In genomic region chr7:132880276-132880675, GRCm38 (mm10) we compare ENCODE assay signal across 31 mouse cellular contexts.
"Had no signal": no experiment of that assay in that cellular context is flagged by ENCODE, and none has a peak within 500 bp of the region (broad histone marks: within the 10 kb centered on the region; RNA-seq: fewer than 3 reads in every experiment).

No protein-coding gene starts in this region.

- H3K4me1 ChIP-seq: heart, embryonic 15.5 days; hindbrain, embryonic 10.5 days; hindbrain, embryonic 12.5 days; hindbrain, embryonic 13.5 days; hindbrain, embryonic 15.5 days; intestine, embryonic 15.5 days had no signal

- DNase-seq: heart, postnatal 10 days; heart, postnatal 14 days; heart, postnatal 36 days; heart, postnatal 4 days; kidney, adult 11 months; kidney, adult 18-20 months; kidney, adult 2 months; kidney, adult 8-10 months; kidney, adult 9 months; kidney, postnatal 10 days; kidney, postnatal 14 days; kidney, postnatal 25 days; kidney, postnatal 36 days; kidney, postnatal 4 days; layer of hippocampus, adult 9-11 months; layer of hippocampus, postnatal 36 days had no signal

- H3K9me3 ChIP-seq: heart, embryonic 10.5 days; heart, embryonic 12.5 days; heart, embryonic 13.5 days; heart, embryonic 15.5 days; hindbrain, embryonic 10.5 days; hindbrain, embryonic 12.5 days; hindbrain, embryonic 13.5 days; hindbrain, embryonic 15.5 days; intestine, embryonic 15.5 days; kidney, embryonic 15.5 days had no signal

- H3K9ac ChIP-seq: heart, embryonic 12.5 days; heart, embryonic 13.5 days; heart, embryonic 15.5 days; hindbrain, embryonic 12.5 days; hindbrain, embryonic 13.5 days; hindbrain, embryonic 14.5 days; hindbrain, embryonic 15.5 days; intestine, embryonic 15.5 days; kidney, embryonic 15.5 days had no signal

- H3K27ac ChIP-seq: heart, embryonic 10.5 days; heart, embryonic 13.5 days; heart, embryonic 15.5 days; hindbrain, embryonic 10.5 days; hindbrain, embryonic 12.5 days; hindbrain, embryonic 13.5 days; hindbrain, embryonic 14.5 days; hindbrain, embryonic 15.5 days; hindbrain, postnatal 0 days; intestine, embryonic 15.5 days; kidney, embryonic 15.5 days; kidney, postnatal 0 days; layer of hippocampus, adult 2 months; left cerebral cortex, adult 2 months had no signal

- H3K27me3 ChIP-seq: heart, embryonic 12.5 days; heart, embryonic 13.5 days; heart, embryonic 15.5 days; hindbrain, embryonic 12.5 days; hindbrain, embryonic 13.5 days; hindbrain, embryonic 15.5 days; intestine, embryonic 15.5 days; kidney, embryonic 15.5 days had no signal

- H3K4me3 ChIP-seq: heart, embryonic 10.5 days; heart, embryonic 12.5 days; heart, embryonic 13.5 days; heart, embryonic 15.5 days; hindbrain, embryonic 10.5 days; hindbrain, embryonic 12.5 days; hindbrain, embryonic 13.5 days; hindbrain, embryonic 15.5 days; intestine, embryonic 15.5 days; kidney, embryonic 15.5 days; layer of hippocampus, adult 2 months; left cerebral cortex, adult 2 months had no signal
